Mouse (Mus musculus) MEL (cell line): Measurements from ENCODE around the gene Cdc14b. TPM values are rescaled to one million over a fixed set of nuclear protein-coding genes. Genes with fewer than 3 reads are reported as not detected.

Experiments
- DNase-seq: peaks from one replicate; pipeline ENCODE4 v3.0.0; 2011; ENCODE audit warnings: low read depth, low spot score
- H3K27ac ChIP-seq: 2 replicates; pipeline ENCODE4 v1.5.1; 2012; ENCODE audit warnings: low read depth, mild to moderate bottlenecking, control low read depth, low read length, moderate library complexity; ENCODE audit not compliant: control insufficient read depth
- H3K27me3 ChIP-seq, 2 experiments: fragments of 150-350 bp in 1 of 2; sonication (generic) in 1 of 2; 2 replicates each; pipeline ENCODE4 v1.6.1; 2012; ENCODE audit warnings: low read length in 2 of 2, mild to moderate bottlenecking in 2 of 2, improper control_type of control experiment in 1 of 2, moderate library complexity in 1 of 2; ENCODE audit not compliant: insufficient read depth in 2 of 2, control insufficient read depth in 1 of 2
- H3K36me3 ChIP-seq, 2 experiments: 2 replicates each; pipeline ENCODE4 v1.6.1; 2012 to 2014; ENCODE audit warnings: low read length in 2 of 2, improper control_type of control experiment in 1 of 2, inconsistent platforms in 1 of 2, mild to moderate bottlenecking in 1 of 2; ENCODE audit not compliant: insufficient read depth in 2 of 2, control insufficient read depth in 1 of 2
- H3K4me1 ChIP-seq, 2 experiments: fragments of 150-350 bp in 1 of 2; sonication (generic) in 1 of 2; 2 replicates each; pipeline ENCODE4 v1.6.1; 2012; ENCODE audit warnings: low read length in 2 of 2, improper control_type of control experiment in 1 of 2, mild to moderate bottlenecking in 1 of 2; ENCODE audit not compliant: insufficient read depth in 2 of 2, control insufficient read depth in 1 of 2
- H3K4me3 ChIP-seq, 2 experiments: fragments of 150-350 bp in 1 of 2; sonication (generic) in 1 of 2; 2 replicates each; pipeline ENCODE4 v1.5.1; 2012; ENCODE audit warnings: low read depth in 2 of 2, low read length in 2 of 2, mild to moderate bottlenecking in 2 of 2, moderate library complexity in 2 of 2, control low read depth in 1 of 2, improper control_type of control experiment in 1 of 2; ENCODE audit not compliant: control insufficient read depth in 1 of 2, insufficient read depth in 1 of 2
- H3K79me2 ChIP-seq: 2 replicates; pipeline ENCODE4 v1.6.1; 2012; ENCODE audit warnings: mild to moderate bottlenecking, low read length, moderate library complexity; ENCODE audit not compliant: control insufficient read depth, poor library complexity, insufficient read depth
- H3K9ac ChIP-seq: 2 replicates; pipeline ENCODE4 v1.6.1; 2012; ENCODE audit warnings: low read depth, mild to moderate bottlenecking, control low read depth, low read length, moderate library complexity; ENCODE audit not compliant: control insufficient read depth, poor library complexity, severe bottlenecking
- H3K9me3 ChIP-seq: fragments of 150-350 bp; sonication (generic); replicated peaks from 2 replicates; pipeline ENCODE4 v1.6.1; 2012; ENCODE audit warnings: mild to moderate bottlenecking, low read length, improper control_type of control experiment, moderate library complexity; ENCODE audit not compliant: insufficient read depth
- CHD1 ChIP-seq: IDR thresholded peaks from 2 replicates; pipeline ENCODE4 v1.6.1; 2012; ENCODE audit warnings: low read depth, mild to moderate bottlenecking, inconsistent platforms, low read length, improper control_type of control experiment
- CHD2 ChIP-seq: IDR thresholded peaks from 2 replicates; pipeline ENCODE4 v1.6.1; 2011; ENCODE audit warnings: low read length, improper control_type of control experiment
- CTCF ChIP-seq, 3 experiments: IDR thresholded peaks in 2 of 3; conservative IDR thresholded peaks in 1 of 3; 2 replicates each; pipeline ENCODE4 v1.5.1; 2011 to 2012; ENCODE audit warnings: low read length in 3 of 3, low read depth in 2 of 3, mild to moderate bottlenecking in 2 of 3, improper control_type of control experiment in 1 of 3, inconsistent platforms in 1 of 3, mixed read lengths in 1 of 3, moderate library complexity in 1 of 3; ENCODE audit not compliant: control insufficient read depth in 1 of 3, insufficient read depth in 1 of 3, poor library complexity in 1 of 3, severe bottlenecking in 1 of 3
- E2F4 ChIP-seq: IDR thresholded peaks from 2 replicates; pipeline ENCODE4 v1.6.1; 2011; ENCODE audit warnings: low read depth, low read length, improper control_type of control experiment, borderline replicate concordance
- ELF1 ChIP-seq: IDR thresholded peaks from 2 replicates; pipeline ENCODE4 v1.6.1; 2014; ENCODE audit warnings: low read depth, mild to moderate bottlenecking, inconsistent platforms, low read length, improper control_type of control experiment, moderate library complexity
- EP300 ChIP-seq, 2 experiments: IDR thresholded peaks; 2 replicates each; pipeline ENCODE4 v1.6.1; 2011; ENCODE audit warnings: improper control_type of control experiment in 2 of 2, low read length in 2 of 2, low read depth in 1 of 2, mild to moderate bottlenecking in 1 of 2
- ETS1 ChIP-seq: IDR thresholded peaks from 2 replicates; pipeline ENCODE4 v1.6.1; 2012; ENCODE audit warnings: low read depth, mild to moderate bottlenecking, inconsistent platforms, low read length, improper control_type of control experiment, moderate library complexity
- GATA1 ChIP-seq: IDR thresholded peaks from 2 replicates; pipeline ENCODE4 v1.6.1; 2011; ENCODE audit warnings: low read depth, low read length, improper control_type of control experiment
- MXI1 ChIP-seq: IDR thresholded peaks from 2 replicates; pipeline ENCODE4 v1.6.1; 2011; ENCODE audit warnings: mild to moderate bottlenecking, low read depth, low read length, improper control_type of control experiment
- NELFE ChIP-seq: IDR thresholded peaks from 2 replicates; pipeline ENCODE4 v1.6.1; 2011; ENCODE audit warnings: low read depth, low read length, improper control_type of control experiment
- NRF1 ChIP-seq: IDR thresholded peaks from 2 replicates; pipeline ENCODE4 v1.6.1; 2014; ENCODE audit warnings: low read depth, mild to moderate bottlenecking, inconsistent platforms, low read length, improper control_type of control experiment, moderate library complexity; ENCODE audit not compliant: poor library complexity, insufficient read depth, severe bottlenecking
- POLR2AphosphoS5 ChIP-seq: IDR thresholded peaks from 2 replicates; pipeline ENCODE4 v1.6.1; 2012; ENCODE audit warnings: low read depth, borderline replicate concordance, mild to moderate bottlenecking, inconsistent platforms, low read length, moderate library complexity, mixed read lengths
- RCOR1 ChIP-seq: IDR thresholded peaks from 2 replicates; pipeline ENCODE4 v1.6.1; 2012; ENCODE audit warnings: low read depth, mild to moderate bottlenecking, inconsistent platforms, low read length, improper control_type of control experiment
- SIN3A ChIP-seq: IDR thresholded peaks from 2 replicates; pipeline ENCODE4 v1.6.1; 2012; ENCODE audit warnings: low read length, improper control_type of control experiment, inconsistent platforms
- TAL1 ChIP-seq: IDR thresholded peaks from 2 replicates; pipeline ENCODE4 v1.6.1; 2012; ENCODE audit warnings: mild to moderate bottlenecking, inconsistent platforms, low read length, moderate library complexity, mixed read lengths
- TBP ChIP-seq: IDR thresholded peaks from 2 replicates; pipeline ENCODE4 v1.8.0; 2011; ENCODE audit warnings: low read depth, low read length, improper control_type of control experiment
- ZKSCAN1 ChIP-seq: IDR thresholded peaks from 2 replicates; pipeline ENCODE4 v1.6.1; 2012; ENCODE audit warnings: low read depth, mild to moderate bottlenecking, inconsistent platforms, low read length, improper control_type of control experiment, moderate library complexity
- ZMIZ1 ChIP-seq: IDR thresholded peaks from 2 replicates; pipeline ENCODE4 v1.6.1; 2012; ENCODE audit warnings: low read depth, mild to moderate bottlenecking, inconsistent platforms, low read length, improper control_type of control experiment, moderate library complexity
- polyA plus RNA-seq, 2 experiments: library from polyadenylated mRNA; stranded (reverse) in 1 of 2; unstranded in 1 of 2; fragments of >175 nt in 1 of 2; fragments of >200 nt in 1 of 2; gene quantifications; 2 replicates each; pipeline versions ENCODE4 v1.2.1 to v1.2.4; 2012; ENCODE audit warnings: low replicate concordance in 2 of 2, low read depth in 1 of 2; ENCODE audit not compliant: insufficient read length in 2 of 2, insufficient read depth in 1 of 2, missing spikeins in 1 of 2
- total RNA-seq: library from RNA; depleted of rRNA; stranded (reverse); fragments of 300-350 nt; gene quantifications from 2 replicates; pipeline ENCODE4 v1.2.3, GENCODE M21; 2012

Gene Cdc14b
- total and polyA plus RNA-seq, 3 experiments, result 18.7 to 28.3 TPM; not detected in 1

DNA sequence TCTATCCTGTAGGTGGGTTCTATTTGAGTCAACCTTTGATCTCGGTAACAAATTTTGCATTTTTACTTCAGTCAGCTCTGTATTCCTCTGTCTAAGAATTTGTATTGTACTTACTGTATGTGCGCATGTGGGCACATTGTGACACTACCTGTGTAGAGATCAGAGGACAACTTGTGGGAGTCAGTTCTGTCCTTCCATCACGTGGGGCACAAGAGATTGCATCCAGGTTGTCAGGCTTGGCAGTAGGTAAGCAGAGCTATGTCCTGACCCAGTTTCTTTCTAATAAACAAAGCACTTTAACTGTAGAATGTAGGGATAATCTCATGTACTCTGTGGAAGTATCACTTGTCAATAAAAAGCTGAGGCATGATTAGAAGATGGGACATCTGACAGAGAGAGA is 39.0 kb upstream of the Cdc14b start:
- no peak overlapping the region for H3K27ac ChIP-seq
- no peaks in the 10 kb centered on the region; the same call in 1 of the 2 replicates for H3K79me2 ChIP-seq
- peaks cover 0 to 3% of the 10 kb centered on the region in 2 experiments; a peak in 1 of 4 replicates for H3K4me1 ChIP-seq
- no peak overlapping the region for H3K9ac ChIP-seq
- H3K9me3 ChIP-seq, result no peaks in the 10 kb centered on the region
- DNase-seq, result no peak
- H3K4me3 ChIP-seq, result no peak overlapping the region
- H3K27me3 ChIP-seq, result no peaks in the 10 kb centered on the region
- TF ChIP-seq ZKSCAN1, result no peak
- no peak for TF ChIP-seq POLR2AphosphoS5
- TF ChIP-seq CHD1, result no peak
- TF ChIP-seq RCOR1, result no peak
- no peak for TF ChIP-seq MXI1
- TF ChIP-seq EP300 (IDR thresholded peaks at IDR 0.05; ENCODE audit: low read depth in 1 of 2, low read length in 2 of 2), result no peak
- no peak for TF ChIP-seq NRF1
- no peak for TF ChIP-seq SIN3A
- no peak for TF ChIP-seq ELF1
- TF ChIP-seq CHD2, result no peak
- TF ChIP-seq ZMIZ1, result no peak
- TF ChIP-seq TBP, result no peak
- no peak for TF ChIP-seq NELFE
- no peak for TF ChIP-seq TAL1
- no peak for TF ChIP-seq CTCF (IDR thresholded peaks at IDR 0.05 in 2 of 3, conservative IDR thresholded peaks at IDR 0.05 in 1 of 3; ENCODE audit: control insufficient read depth in 1 of 3, insufficient read depth in 1 of 3, low read depth in 2 of 3, low read length in 3 of 3, poor library complexity in 1 of 3, severe bottlenecking in 1 of 3)
- 0 out of 4 replicates have a peak, but pooled peaks cover 0 to 2% of the 10 kb centered on the region in 2 experiments for H3K36me3 ChIP-seq

DNA sequence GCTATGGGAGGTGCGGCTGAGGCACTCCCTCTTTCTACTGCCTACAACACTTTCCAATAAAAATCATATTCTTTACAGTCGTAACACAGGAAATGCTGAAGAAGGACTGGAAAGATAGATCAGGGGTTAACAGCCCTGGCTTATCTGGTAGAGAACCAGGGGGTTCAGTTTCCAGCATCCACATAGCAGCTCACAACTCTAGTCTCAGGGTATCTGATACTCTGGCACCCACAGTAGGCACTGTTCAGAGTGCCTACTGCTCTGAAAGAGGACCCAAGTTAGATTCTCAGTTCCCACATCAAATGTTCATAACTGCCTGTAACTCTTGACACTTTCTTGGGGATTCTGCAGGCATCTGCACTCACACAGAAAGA is 37.8 kb upstream of the Cdc14b start:
- peak overlapping the region; percentile 53 to 93 for H3K4me3 ChIP-seq
- peak overlapping the region; percentile 11; the same call in 1 of the 2 replicates for H3K27ac ChIP-seq
- H3K27me3 ChIP-seq, result no peaks in the 10 kb centered on the region
- peak overlapping the region; percentile 23 for H3K9ac ChIP-seq
- no peaks in the 10 kb centered on the region; the same call in 1 of the 2 replicates for H3K79me2 ChIP-seq
- H3K4me1 ChIP-seq, result peaks cover 0 to 3% of the 10 kb centered on the region in 2 experiments; a peak in 1 of 4 replicates
- H3K36me3 ChIP-seq, result peaks cover 0 to 2% of the 10 kb centered on the region in 2 experiments; a peak in 1 of 4 replicates
- TF ChIP-seq ZMIZ1 (no peak), GATA1 (0 out of 2 replicates have a peak, but pooled peaks have one; percentile 40), ETS1 (no peak), TBP (0 out of 2 replicates have a peak, but pooled peaks have one; percentile 5), E2F4 (no peak)
- no peak for DNase-seq
- H3K9me3 ChIP-seq, result no peaks in the 10 kb centered on the region
